Mouse (Mus musculus): ENCODE data around the gene Tnrc18.

Tnrc18 gene

GRCm38 (mm10) chr5:142822286-142823095 lies 5.0 kb upstream of the Tnrc18 start:
- DNase-seq: peak; percentile 40

GRCm38 (mm10) chr5:142821974-142822285 lies 4.5 kb upstream of the Tnrc18 start:
- DNase-seq: no peak

DNA sequence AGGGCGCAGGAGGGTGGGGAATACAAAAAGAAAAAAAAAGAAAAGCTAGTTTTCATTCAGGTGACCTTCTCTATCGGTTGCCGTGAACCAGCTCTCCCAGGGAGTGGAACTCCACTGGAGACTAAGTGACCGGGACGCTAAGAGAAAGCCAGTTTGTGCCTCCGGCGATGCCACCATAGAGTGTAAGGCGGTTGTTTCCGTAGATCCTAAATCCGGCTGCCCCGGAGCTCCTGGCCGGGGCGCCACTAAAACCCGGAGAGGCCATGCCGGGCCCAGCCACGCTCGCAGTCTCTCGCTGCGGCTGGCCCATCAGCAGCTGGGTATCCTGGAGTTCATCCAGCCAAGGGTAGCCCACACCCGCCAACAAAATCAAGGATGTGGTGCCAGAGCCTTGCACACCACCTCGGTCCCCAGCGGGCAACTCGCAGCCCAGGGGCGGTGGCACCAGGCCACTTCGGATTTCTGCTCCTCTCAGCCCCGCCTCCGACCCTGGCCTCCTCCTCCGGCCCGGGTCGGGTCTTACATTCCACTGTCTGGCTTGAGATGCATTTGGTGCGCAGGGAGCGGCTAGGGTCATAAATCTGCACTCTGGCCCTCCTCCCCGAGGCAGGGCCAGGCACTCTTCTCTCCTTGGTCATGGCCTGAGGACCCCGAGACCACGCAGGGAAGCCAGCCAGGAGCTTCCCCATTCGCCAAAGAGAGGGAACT lies 4.0 kb upstream of the Tnrc18 start:
- peak; percentile 69 for DNase-seq

- DNase-seq: peak; percentile 41
These were observed 3.1 kb upstream of the Tnrc18 start for GRCm38 (mm10) chr5:142820276-142821265.

DNA sequence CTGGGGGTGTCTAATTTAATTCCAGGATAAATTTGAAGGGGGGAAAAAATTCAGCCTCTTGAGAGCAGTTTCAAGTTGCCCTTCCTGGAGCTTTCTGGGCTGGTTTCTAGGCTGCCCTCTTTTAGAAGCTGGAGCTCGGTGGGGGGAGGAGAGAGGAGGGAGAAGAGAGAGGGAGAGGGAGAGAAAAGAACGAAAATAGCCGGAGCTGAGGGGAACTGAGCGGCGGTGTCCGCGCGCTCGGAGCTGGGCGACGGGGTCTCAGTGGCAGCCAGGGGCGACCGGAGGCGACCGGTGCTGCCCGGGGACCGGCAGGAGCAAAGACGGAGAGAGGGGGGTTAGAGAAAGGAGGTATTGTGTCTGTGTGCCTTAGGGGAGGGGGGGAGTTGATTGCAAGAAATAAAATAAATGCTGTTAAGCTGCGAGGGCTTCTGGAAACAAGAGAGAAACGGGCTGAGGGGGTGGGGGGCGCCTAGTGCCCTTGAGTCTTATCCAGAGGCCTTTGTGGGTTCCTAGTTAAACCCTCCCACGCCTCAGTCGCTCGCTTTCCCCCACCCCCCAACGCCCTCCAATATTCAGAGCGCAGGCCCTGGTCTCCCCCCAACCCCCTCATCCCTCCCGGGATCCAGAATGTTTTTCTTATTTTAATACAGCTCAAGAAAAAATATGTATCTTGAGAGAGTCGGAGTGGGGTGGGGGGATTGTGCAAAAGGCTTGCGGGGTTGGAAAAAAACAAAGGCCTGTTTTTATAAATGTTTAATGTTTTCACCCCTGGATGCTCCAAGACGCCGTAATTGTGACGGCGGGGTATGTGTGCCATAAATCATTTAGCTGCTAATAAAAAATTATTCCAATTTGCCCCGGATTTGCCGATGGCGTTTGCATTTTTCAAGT lies 2.2 kb upstream of the Tnrc18 start:
- peak; percentile 53 for DNase-seq

DNA sequence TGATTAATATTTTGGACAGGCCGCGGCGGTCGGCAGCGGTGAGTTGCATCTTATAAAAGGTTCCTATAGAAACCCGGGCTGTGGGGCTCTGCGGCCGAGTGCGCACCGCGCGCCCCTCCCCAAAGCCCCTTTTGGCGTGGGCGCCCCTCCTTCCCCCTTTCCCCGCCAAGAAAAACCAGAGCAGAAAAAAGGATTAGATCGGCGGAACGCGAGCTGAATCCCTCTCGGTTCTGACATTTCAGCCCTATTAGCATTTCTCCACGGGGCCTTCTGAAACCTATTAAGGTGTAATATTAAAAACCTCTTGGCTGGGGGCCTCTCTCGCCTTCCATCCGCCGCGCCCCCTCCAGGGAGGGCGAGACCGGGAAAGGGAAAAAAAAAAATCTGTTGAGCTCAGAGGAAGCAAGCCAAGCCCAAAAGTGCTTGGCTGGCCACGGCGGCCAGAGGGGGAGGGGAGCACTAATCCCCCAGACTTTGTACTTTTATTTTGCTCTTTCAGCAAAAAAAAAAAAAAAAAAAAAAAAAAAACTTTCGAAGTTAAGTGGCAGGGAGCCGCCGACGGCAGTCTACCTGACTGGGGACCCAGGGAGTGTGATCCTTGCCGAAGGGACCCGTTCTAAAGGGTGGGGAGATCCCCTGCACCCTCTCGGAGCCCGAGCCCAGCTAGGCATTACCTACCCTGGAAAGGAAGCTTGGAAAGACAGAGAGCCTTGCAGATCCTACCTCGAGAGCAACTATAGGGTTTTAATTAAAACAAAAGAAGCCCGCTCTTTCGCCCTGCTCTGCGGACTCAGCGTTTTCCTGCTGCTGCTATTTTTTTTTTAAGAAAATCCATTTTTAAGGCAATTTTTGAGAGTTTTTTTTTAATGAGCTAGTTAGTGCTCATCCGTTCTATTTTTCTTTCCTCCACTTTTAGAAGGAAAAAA lies 1.2 kb upstream of the Tnrc18 start:
- DNase-seq: peak; percentile 63

DNA sequence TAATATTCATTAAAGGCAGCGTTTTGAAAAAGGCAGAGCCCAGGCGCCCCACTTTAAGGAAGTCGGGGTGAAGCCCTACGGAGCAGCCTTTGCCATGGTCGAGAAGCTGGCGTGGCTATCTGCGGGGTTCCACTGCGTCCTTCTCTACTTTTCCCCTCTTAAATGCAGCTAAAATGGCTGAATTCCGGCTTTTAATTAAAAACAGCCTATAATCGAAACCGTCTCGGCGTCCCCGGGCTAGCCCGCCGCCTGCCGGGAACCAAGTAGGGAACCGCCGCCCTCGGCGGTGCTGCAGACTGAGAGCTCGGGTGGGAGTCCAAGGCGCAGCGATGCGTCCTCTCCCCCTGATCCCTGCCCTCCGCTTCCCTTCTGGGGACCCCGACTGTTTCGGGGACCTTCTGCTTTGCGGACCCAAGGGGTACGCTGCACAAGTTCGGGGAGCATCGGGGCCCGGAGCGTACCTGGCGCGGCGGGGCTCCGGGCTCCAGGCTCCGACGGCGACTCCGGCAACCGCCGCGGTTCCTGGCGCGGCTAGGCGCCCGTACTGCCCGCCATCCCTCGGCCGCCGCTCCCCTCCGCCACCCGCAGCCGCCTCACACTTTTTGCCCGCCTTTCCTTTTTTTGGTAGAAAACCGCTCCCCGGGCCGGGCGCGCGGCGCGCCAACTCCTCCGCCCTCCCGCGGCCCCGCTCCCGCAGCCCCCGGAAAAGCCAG lies 495 bp downstream of the Tnrc18 start:
- DNase-seq: peak; percentile 39

DNA sequence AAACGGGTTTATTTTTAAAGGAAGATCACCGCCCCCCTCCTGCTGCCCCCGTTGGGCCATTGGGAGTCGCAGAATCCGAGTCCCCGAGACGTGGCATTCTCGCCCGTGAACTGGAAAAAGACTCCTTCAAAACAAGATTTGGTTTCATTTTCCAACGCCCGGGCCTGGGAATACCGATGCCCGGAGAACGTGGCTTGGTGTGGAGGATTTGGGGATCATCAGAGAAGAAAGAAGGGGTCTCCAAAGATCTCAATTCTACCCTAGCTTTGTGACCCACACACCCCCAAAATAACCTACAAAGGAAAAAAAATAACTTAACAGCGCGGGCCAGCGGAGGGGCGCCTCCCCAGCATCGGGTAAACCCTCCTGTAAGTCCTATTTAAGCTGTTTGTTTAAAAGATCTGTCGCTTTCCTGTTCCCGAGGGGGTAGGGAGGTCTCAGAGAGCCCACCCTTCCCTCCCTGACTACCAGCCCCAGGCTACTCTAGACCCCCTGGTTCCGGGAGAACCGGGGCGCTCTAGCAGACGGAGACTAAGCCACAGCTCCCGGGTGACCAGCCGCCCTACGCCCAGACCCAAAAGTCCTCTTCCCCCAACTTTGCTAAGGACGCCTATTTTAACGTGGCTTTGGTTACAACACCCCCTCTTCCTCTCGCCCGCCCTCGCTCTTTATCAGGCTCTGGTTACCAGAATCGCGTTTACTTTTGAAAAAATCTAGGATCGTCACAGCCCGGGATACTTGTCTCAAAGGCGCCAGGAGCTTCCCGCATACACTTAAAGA lies 1.2 kb downstream of the Tnrc18 start:
- no peak for DNase-seq

GRCm38 (mm10) chr5:142815421-142816001 lies 2.0 kb downstream of the Tnrc18 start:
- no peak for DNase-seq

DNA sequence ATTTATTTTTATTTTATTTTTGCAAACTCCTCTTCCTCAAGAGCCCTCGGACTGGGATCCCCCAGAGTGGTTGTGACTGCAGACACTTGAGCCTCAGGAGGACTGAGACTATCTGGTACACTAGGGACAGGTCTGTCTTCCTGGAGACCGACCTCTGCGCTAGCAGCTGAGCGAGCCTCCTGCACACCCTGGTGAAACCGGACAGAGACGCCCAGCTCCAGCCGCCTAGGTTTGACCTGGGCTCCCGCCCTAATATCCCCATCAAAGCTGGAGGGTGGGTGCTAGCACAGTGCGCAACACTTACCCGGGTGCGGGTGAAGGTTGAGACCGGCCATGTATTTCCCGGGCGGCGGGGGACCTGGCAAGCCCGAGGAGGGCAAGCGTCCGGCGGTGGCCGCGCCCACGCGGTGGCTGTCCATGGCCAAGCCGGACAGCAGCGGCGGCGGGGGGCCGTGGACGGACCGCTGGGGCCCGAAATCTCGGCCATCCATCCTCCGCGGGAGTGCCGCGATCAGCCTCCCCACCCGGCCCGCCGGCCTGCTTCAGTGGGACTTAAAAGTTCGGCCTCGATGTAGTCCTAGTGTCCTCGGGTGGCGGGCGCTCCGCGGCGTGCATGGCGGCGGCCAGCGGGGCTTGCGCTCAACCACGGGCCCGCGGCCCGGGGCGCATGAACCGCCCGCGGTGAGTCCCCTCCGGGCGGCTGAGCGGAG lies 2.6 kb downstream of the Tnrc18 start:
- DNase-seq: no peak

DNA sequence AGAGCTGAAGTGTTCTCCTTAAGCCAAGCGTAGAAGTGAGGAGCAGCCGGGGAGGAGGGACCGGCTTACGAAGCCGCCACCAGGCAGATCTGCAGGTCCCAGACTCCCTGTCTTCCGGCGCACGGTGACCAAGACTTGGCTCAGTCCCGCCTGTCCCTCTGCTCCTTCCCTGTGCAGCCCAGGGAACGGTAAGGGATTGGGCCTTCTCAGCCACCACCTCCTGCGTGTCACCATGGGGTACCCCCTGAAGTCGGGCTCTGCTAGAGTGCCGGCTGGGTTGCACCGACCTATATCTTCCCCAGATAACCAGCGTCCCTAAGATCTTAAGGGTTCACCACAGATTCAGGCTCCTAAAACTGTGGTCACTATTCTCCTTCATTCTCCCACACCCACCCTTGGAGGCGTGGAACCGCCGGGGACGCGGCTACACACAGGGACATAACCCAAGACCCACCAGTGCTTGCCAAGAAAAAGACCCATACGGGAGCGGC lies 3.3 kb downstream of the Tnrc18 start:
- no peak for DNase-seq

DNA sequence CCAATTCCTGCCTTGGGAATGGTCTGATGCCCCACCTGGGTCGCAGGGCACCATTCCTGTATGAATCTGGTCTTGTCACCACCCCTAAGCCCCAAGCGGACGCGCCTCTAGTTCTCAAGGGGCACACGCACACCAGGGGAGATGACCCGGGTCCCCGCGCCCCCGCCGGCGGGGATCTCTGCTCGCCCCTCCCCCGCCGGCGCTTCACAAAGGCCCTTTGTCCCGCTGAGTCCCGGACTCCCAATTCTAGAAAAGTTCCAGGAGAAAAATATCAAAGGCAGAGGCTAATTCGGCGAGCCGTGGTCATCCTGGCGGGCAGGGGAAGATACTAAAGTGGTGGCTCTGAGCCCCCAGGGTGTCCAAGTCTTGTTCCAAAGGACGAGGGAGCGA lies 3.7 kb downstream of the Tnrc18 start:
- DNase-seq: no peak

GRCm38 (mm10) chr5:142812976-142813721 lies 4.3 kb downstream of the Tnrc18 start:
- DNase-seq: no peak

DNA sequence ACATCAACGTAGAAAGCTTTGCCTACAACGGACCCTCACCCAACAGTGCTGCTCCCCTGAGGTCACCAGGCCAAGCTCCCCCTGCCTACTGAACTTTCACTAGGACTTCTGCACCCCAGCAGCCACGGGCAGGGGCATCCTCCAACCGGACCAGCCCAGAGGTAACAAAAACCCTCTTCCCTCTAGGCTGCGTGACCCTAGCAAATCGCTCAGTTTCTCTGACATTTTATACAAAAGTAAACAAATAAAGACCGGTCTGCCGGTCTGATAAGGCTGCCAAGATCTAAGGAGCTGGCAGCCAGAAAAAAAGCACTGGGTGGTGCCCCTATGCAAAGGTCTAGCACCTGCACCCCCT lies 4.9 kb downstream of the Tnrc18 start:
- DNase-seq: no peak

- DNase-seq: no peak
These were observed 5.5 kb downstream of the Tnrc18 start for GRCm38 (mm10) chr5:142811870-142812443.

DNA sequence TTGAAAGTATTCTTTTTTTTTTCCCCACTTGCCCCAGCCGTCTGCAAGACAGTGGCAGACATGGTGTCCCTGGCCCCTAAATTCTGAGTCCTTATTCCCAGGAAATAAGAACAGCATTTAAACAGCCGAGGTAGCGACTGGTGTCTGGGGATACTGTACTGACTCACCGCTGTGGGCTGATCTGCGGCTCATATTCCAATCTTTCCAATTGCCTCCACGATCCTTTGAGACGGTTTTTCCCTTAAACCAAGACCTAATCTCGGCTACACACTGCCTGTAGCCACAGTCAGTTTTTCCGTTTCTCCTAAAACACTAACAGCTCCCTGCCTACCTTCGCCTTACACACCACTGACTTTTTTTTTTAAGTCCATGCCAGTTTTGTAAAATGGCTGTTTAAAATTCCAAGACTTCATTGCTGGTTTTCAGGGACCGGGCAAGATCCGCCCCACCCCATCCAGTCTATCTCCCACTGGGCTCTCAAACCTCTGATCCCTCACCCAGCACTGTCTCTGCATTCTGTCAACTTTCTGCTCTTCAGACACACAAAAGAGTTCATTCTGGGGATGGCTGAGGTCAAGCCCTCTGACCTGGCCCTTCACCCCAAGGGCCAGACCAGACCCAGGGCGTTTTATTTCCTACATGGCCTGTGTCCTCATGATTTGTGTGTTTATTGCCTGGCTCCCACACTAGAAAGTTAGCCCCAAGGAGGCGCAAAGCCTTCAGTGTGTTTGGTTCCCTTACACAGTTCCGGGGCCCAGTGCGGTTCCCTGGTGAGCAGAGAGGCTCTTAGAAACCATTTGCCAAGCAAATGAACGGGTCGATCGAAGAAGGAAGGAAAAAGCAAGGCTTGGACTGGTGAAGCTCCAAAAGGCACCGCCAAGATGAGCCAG lies 6.5 kb downstream of the Tnrc18 start:
- DNase-seq: no peak
